Mouse (Mus musculus) testis, adult 2 months (tissue): ENCODE data around the gene Ctxn1.

Experiments used
- CTCF ChIP-seq: fragments of 200-500 bp; IDR thresholded peaks from 2 replicates; pipeline ENCODE4 v1.5.1; 2012; ENCODE audit warnings: low read depth, mild to moderate bottlenecking, inconsistent platforms, low read length, moderate library complexity; ENCODE audit not compliant: control insufficient read depth, insufficient read depth, insufficient replicate concordance
- POLR2A ChIP-seq: fragments of 200-500 bp; IDR thresholded peaks from 2 replicates; pipeline ENCODE4 v1.6.1; 2012; ENCODE audit warnings: low read depth, mild to moderate bottlenecking, inconsistent platforms, low read length, moderate library complexity; ENCODE audit not compliant: control insufficient read depth

DNA sequence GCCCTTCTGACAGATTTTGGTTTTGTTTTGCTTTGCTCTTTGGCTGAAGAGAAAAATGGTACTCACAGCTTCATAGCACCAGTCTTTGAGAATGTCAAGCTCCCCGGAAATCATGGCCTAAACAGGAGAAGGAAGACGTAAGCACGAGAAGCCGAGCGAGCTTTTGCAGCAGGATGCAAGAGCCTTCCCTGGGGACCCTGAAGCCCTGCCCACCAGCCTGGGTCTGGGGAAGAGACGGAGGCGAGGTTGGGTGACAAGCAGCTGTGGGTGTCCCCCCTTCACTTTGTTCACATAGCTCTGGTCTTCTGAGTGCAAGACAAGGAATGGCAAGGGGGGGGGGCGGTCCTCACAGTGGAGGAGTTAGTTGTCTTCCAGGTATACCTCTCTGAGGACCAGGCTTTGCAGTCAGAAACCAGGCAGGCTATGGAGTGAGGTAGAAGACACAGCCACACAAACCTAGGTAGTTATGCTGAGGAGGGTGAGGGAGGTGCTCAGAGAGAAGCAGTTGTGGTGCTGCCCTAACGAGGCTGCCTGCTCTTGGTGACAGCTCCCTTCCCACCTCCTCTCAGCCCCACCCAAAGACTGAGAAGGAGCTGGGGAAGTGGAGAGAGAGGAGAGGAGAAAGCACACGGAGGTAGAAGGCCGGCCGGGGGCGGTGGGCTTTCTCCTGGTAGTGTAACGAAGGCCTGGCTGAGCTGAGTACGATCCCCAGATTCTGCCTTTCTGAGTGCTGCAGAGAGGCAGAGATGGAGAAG, 6.3 kb upstream of the Ctxn1 start:
- TF ChIP-seq CTCF (no peak), POLR2A (no peak)
